Mouse (Mus musculus): ENCODE data around the gene Dot1l. TPM values are rescaled to one million over a fixed set of nuclear protein-coding genes. Genes with fewer than 3 reads are reported as not detected.

Gene Dot1l
- polyA plus RNA-seq, 1 experiment from 2014 or later, result 4.6 TPM

GRCm38 (mm10) chr10:80823316-80823715, 68.3 kb downstream of the Dot1l start:
- no peak overlapping the region for H3K4me2 ChIP-seq (ENCODE audit: low read depth, low read length)
- H3K27ac ChIP-seq (ENCODE audit: low read depth), result peak overlapping the region; percentile 85
- H3K4me1 ChIP-seq (ENCODE audit: insufficient read depth), result peaks cover 49% of the 10 kb centered on the region
- ATAC-seq, result no peak
- TF ChIP-seq CTCF (IDR thresholded peaks at IDR 0.05; ENCODE audit: low read depth) (peak; percentile 0; the same call in 1 of the 2 replicates), EP300 (IDR thresholded peaks at IDR 0.05; ENCODE audit: low read depth) (no peak)
- peaks cover under 1% of the 10 kb centered on the region for H3K36me3 ChIP-seq (replicated peaks; ENCODE audit: insufficient read depth, low read length)
- no peaks in the 10 kb centered on the region for H3K27me3 ChIP-seq (ENCODE audit: insufficient read depth, low read length)
- H3K9ac ChIP-seq (replicated peaks), result no peak overlapping the region
- DNase-seq, result no peak
- no peaks in the 10 kb centered on the region for H3K9me3 ChIP-seq (ENCODE audit: low read length)
- no peak overlapping the region for H3K4me3 ChIP-seq (ENCODE audit: low read depth, low read length)
- WGBS (ENCODE audit: insufficient replicate concordance), result 78% methylated on average over 1 of the region's 1 CpGs

GRCm38 (mm10) chr10:80823847-80824643, 69.0 kb downstream of the Dot1l start:
- H3K27ac ChIP-seq (ENCODE audit: low read depth), result peak overlapping the region; percentile 85
- H3K9ac ChIP-seq (replicated peaks), result peak overlapping the region; percentile 44; the same call in 1 of the 2 replicates
- H3K27me3 ChIP-seq (ENCODE audit: insufficient read depth, low read length), result no peaks in the 10 kb centered on the region
- H3K4me2 ChIP-seq (ENCODE audit: low read depth, low read length), result peak overlapping the region; percentile 50
- 24% methylated on average over 8 of the region's 8 CpGs for WGBS (ENCODE audit: insufficient replicate concordance)
- DNase-seq (no peak), ATAC-seq (no peak)
- H3K36me3 ChIP-seq (replicated peaks; ENCODE audit: insufficient read depth, low read length), result peaks cover 5% of the 10 kb centered on the region
- TF ChIP-seq EP300 (IDR thresholded peaks at IDR 0.05; ENCODE audit: low read depth), result no peak
- no peak for TF ChIP-seq CTCF (IDR thresholded peaks at IDR 0.05; ENCODE audit: low read depth)
- H3K4me1 ChIP-seq (ENCODE audit: insufficient read depth), result peaks cover 43% of the 10 kb centered on the region
- H3K4me3 ChIP-seq (ENCODE audit: low read depth, low read length), result no peak overlapping the region
- no peaks in the 10 kb centered on the region for H3K9me3 ChIP-seq (ENCODE audit: low read length)

- H3K9ac ChIP-seq (replicated peaks), result no peak overlapping the region
- DNase-seq (no peak), ATAC-seq (no peak)
- H3K9me3 ChIP-seq (ENCODE audit: low read length), result no peaks in the 10 kb centered on the region
- 46% methylated on average over 2 of the region's 2 CpGs for WGBS (ENCODE audit: insufficient replicate concordance)
- no peak overlapping the region for H3K4me3 ChIP-seq (ENCODE audit: low read depth, low read length)
- peaks cover 41% of the 10 kb centered on the region for H3K4me1 ChIP-seq (ENCODE audit: insufficient read depth)
- peaks cover 13% of the 10 kb centered on the region for H3K36me3 ChIP-seq (replicated peaks; ENCODE audit: insufficient read depth, low read length)
- peak overlapping the region; percentile 50 for H3K4me2 ChIP-seq (ENCODE audit: low read depth, low read length)
- TF ChIP-seq CTCF (IDR thresholded peaks at IDR 0.05; ENCODE audit: low read depth) (no peak), EP300 (IDR thresholded peaks at IDR 0.05; ENCODE audit: low read depth) (no peak)
- no peaks in the 10 kb centered on the region for H3K27me3 ChIP-seq (ENCODE audit: insufficient read depth, low read length)
- peak overlapping the region; percentile 85 for H3K27ac ChIP-seq (ENCODE audit: low read depth)
Measured at GRCm38 (mm10) chr10:80824827-80825226, 69.8 kb downstream of the Dot1l start.

- H3K4me2 ChIP-seq (ENCODE audit: low read depth, low read length), result peak within 1 kb of the TSS; percentile 96
- no peaks in the 10 kb centered on the region for H3K9me3 ChIP-seq (ENCODE audit: low read length)
- ATAC-seq (peak; percentile 94), DNase-seq (peak; percentile 98)
- H3K27me3 ChIP-seq (ENCODE audit: insufficient read depth, low read length), result no peaks in the 10 kb centered on the region
- H3K36me3 ChIP-seq (replicated peaks; ENCODE audit: insufficient read depth, low read length), result peaks cover 22% of the 10 kb centered on the region
- H3K27ac ChIP-seq (ENCODE audit: low read depth), result peak within 1 kb of the TSS; percentile 96
- WGBS (ENCODE audit: insufficient replicate concordance), result under 1% methylated on average over 75 of the region's 82 CpGs
- peaks cover 52% of the 10 kb centered on the region for H3K4me1 ChIP-seq (ENCODE audit: insufficient read depth)
- peak; percentile 50; the same call in 1 of the 2 replicates for TF ChIP-seq EP300 (IDR thresholded peaks at IDR 0.05; ENCODE audit: low read depth)
- TF ChIP-seq CTCF (IDR thresholded peaks at IDR 0.05; ENCODE audit: low read depth), result no peak
- peak within 1 kb of the TSS; percentile 87 for H3K9ac ChIP-seq (replicated peaks)
- H3K4me3 ChIP-seq (ENCODE audit: low read depth, low read length), result peak within 1 kb of the TSS; percentile 79
Measured at GRCm38 (mm10) chr10:80826151-80827062, 71.4 kb downstream of the Dot1l start, which contains the start of gene Oaz1. Oaz1 (plus strand) TSS chr10:80826656.

GRCm38 (mm10) chr10:80827063-80827869, 72.3 kb downstream of the Dot1l start:
- WGBS (ENCODE audit: insufficient replicate concordance), result 6% methylated on average over 29 of the region's 29 CpGs
- ATAC-seq (no peak), DNase-seq (no peak)
- Histone ChIP-seq H3K27me3 (ENCODE audit: insufficient read depth, low read length) (no peaks in the 10 kb centered on the region), H3K27ac (ENCODE audit: low read depth) (peak overlapping the region; percentile 96), H3K9ac (replicated peaks) (peak overlapping the region; percentile 87), H3K4me1 (ENCODE audit: insufficient read depth) (peaks cover 50% of the 10 kb centered on the region), H3K4me3 (ENCODE audit: low read depth, low read length) (peak overlapping the region; percentile 79), H3K9me3 (ENCODE audit: low read length) (no peaks in the 10 kb centered on the region), H3K4me2 (ENCODE audit: low read depth, low read length) (peak overlapping the region; percentile 96), H3K36me3 (replicated peaks; ENCODE audit: insufficient read depth, low read length) (peaks cover 22% of the 10 kb centered on the region)
- TF ChIP-seq EP300 (IDR thresholded peaks at IDR 0.05; ENCODE audit: low read depth), result no peak
- no peak for TF ChIP-seq CTCF (IDR thresholded peaks at IDR 0.05; ENCODE audit: low read depth)

Data from liver, postnatal 0 days (tissue).